Mouse (Mus musculus): Measurements from ENCODE around the gene Morn3.

Morn3 gene

DNA sequence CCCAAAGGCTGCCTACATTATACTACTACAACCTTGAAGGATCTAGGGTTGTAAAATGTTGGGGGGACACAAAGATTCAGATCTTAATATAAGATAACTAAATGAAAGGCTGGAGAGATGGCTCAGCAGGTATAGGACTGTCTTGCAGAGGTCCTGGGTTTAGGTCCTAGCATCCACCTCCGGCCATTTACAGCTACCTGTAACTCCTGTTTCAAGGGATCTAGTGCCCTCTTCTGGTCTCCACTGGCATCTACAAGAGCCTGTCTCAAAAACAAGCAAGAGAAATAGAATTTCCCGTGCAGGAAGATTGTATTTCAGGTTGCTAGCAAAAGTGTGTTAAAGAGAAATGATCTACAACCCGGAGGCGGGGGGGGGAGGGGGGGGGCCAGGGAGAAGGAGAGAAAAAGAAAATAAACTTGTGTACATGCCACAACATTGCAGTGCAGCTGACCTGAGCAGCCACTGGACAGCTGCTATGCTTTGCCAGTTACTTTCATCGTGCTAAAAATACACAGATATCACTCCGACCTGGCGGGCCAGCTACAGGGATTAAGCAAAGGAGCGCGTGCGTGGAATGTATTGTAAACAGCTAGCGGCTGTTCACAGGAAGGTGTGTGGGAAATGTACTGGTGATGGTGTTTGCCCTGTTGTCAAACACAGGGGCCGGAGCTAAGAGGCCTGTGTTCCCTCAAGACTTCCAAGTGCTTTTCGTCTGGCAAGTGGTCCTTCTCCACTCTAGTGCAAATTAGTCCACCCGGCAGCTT is 13.1 kb upstream of the Morn3 start:
- DNase-seq (ENCODE audit: low spot score): peak; percentile 27

- no peak for DNase-seq (ENCODE audit: low spot score)
These were observed 11.7 kb upstream of the Morn3 start for GRCm38 (mm10) chr5:123058251-123059102.

DNA sequence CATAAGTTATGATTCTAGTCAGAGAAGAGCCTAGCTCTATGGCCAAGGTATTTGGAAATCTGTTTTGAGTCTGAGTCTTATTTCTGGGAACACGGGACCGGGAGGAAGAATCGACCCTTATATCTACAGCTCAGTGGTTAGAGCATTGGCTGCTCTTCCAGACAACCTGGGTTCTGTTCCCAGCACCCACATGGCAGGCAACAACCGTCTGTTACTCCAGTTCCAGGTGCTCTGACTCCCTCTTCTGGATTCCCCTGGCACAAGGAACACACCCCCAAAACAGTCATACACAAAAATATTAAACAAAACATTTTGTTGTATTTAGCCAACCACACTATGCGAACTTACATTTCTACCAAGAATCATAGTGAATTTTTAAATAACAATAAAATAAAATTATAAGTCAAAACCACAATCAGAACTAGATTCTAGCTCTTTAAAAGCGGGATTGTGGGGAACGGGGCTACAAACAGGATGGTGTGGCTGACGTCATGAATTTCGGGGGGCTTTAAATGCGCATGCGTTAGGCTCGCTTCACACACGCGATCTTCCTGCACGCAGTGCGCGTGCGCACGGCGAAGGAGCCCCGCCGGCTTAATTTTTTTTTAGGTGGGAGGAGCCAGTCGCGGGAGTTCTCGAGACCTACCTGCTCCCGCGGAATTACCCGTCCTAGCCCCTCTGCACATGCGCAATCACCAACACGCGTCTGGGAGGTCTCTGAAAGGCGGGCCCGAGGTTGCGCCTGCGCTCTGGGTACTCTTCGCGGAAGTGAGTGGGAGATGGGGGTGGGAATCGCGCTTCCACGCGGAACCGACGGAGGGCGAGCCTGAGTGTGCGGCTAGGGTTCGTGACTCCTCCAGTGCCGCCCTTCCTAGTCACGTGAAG is 10.8 kb upstream of the Morn3 start:
- DNase-seq (ENCODE audit: low spot score): peak; percentile 97

GRCm38 (mm10) chr5:123051736-123052135 is 4.9 kb upstream of the Morn3 start:
- DNase-seq (ENCODE audit: low spot score): no peak

- no peak for DNase-seq (ENCODE audit: low spot score)
These were observed 4.1 kb upstream of the Morn3 start for GRCm38 (mm10) chr5:123050918-123051317.

DNA sequence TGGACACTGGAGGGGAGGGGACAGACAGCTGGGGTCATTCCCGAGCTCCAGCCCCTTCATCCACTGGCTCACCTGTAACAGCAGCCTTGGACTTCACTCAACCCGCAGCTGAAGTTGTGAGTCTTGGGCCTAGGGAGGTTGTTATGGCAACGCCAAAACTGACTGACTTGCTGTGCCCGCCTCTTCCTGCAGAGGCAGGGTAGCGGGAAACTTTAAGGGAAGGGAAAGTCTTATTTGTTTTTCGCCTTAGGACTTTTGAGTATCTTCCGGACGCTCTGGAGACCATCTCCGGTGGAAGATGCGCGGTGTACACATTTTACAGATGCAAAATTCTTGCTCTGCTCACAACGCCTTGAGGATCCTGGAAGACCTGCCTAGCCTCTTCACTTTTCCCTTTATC is 2.5 kb upstream of the Morn3 start:
- DNase-seq (ENCODE audit: low spot score): no peak

DNA sequence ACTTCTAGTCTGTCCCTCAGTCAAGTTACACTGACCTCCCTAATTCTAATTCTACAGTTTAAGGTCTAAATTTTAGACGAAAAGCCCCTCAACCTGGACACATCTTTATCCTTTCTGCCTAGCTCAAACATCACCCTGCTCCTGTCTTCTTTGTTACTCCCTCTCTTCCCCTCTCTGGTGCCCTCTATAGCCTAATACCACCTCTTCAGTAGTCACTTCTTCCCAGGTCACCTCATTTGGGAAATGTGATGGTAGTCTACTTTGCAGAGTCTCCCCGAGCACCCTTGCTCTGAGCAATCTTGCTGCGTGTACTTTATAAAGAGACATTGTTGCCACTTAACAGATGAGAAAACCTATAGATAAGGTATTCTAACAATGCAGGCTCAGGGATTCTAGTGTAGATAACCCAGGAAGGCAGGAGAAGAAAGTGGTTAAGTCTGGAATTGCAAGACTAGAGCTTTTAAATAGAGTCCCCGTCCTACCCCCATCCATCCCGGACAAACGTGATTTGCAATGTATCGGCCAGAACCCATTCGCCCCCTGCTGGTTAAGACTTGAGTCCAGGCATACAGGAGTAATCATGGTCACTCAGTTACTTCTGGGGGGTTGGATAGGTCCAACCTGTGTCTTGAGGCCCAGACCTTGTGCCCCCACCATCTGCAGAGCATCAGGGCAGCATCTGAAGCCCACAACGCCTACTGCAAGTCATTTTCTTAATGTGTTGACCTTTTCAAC is 1.1 kb downstream of the Morn3 start:
- no peak for DNase-seq (ENCODE audit: low spot score)

GRCm38 (mm10) chr5:123043856-123044255 is 3.0 kb downstream of the Morn3 start:
- DNase-seq (ENCODE audit: low spot score): peak; percentile 43

- DNase-seq (ENCODE audit: low spot score): no peak
These were observed 6.0 kb downstream of the Morn3 start for GRCm38 (mm10) chr5:123040796-123041195.

DNA sequence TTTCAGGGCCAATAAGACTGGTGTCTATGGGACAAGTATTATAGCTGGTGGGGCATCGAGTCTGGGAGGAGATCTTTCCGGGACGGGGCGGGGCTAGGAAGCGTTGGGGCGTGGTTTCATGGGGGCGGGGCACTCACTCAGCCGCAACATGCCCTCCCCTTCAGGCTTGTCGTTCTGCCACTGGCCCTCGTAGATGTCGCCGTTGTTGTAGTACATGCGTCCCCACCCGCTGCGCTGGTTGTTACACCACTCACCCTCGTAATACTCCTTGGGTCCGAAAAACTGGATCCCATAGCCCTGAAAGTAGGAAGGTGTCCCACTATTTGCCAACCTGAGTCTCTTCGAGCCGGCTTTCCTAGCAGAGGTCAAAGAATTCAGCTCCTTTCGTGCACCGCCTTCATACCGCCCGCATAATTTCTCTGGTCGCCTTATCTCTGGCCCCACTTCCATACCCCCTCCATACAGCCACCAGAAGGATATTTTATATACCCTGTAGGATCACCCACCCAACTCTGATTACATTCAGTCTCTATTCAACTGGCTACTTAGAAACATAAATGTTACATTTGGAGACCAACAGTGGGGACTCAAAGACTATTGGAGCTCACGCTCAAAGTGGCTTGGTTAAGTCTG is 7.6 kb downstream of the Morn3 start:
- DNase-seq (ENCODE audit: low spot score): peak; percentile 76

GRCm38 (mm10) chr5:123038115-123038514 is 8.7 kb downstream of the Morn3 start:
- no peak for DNase-seq (ENCODE audit: low spot score)

DNA sequence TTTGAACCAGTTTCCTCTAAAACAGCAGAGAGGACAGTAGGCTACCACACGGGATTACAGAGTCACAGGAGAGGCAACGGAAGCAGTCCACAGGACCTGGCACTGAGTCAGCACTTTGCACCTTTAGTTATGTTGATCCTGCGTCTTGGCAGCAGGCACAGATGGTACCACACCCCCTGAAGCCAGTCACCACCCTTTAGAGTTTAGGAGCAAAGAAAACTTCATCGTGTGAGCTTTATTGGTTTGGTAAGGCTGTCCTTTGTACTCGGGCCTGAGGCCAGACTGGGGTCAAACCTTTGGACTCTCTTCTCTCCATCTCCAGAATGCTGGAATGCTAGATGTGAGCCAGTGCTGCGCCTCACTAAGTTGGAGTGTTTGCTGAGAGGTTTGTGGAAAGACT is 11.3 kb downstream of the Morn3 start:
- peak; percentile 53 for DNase-seq (ENCODE audit: low spot score)

DNA sequence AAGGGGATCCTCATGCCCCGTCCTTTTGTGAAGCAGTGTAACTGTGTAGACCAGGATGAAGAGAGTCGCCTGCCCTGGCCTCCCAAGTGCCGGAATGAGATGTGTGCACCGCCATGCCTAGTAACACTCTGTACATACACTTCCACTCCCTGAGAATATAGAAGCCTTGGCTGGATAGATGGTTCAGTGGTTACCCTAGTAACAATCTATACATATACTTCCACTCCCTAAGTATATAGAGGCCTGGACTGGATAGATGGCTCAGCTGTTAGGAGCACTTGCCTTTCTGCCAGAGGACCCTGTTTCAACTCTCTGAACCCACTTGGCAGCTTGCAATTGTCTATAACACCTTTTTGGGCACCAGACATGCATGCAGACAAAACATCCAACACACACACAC is 11.7 kb downstream of the Morn3 start:
- no peak for DNase-seq (ENCODE audit: low spot score)

- DNase-seq (ENCODE audit: low spot score): no peak
These were observed 13.1 kb downstream of the Morn3 start for GRCm38 (mm10) chr5:123033646-123034160.

GRCm38 (mm10) chr5:123031312-123031711 is 15.5 kb downstream of the Morn3 start:
- no peak for DNase-seq (ENCODE audit: low spot score)

DNA sequence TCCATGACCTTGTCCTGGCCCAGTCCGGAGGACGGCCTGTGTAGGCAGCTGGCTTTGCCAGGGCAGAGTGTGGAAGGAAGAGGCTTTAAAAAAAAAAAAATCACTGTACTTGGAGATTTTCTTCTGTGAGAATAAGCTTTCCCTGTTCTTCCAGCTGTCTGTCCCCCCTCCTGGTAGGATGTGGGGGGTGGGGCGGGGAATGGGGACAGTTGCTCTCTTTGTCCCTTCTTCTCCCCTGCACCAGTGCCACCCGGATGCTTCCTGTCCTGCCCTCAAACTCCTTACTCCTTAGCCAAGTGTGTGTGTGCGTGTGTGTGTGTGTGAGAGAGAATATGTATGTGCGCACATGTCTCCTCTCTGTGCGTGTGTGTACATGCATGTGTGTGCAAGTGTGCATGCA is 17.1 kb downstream of the Morn3 start:
- no peak for DNase-seq (ENCODE audit: low spot score)

GRCm38 (mm10) chr5:123027436-123027835 is 19.4 kb downstream of the Morn3 start:
- no peak for DNase-seq (ENCODE audit: low spot score)

GRCm38 (mm10) chr5:123026414-123026813 is 20.4 kb downstream of the Morn3 start:
- DNase-seq (ENCODE audit: low spot score): no peak

- no peak for DNase-seq (ENCODE audit: low spot score)
These were observed 21.7 kb downstream of the Morn3 start for GRCm38 (mm10) chr5:123024965-123025573.

DNA sequence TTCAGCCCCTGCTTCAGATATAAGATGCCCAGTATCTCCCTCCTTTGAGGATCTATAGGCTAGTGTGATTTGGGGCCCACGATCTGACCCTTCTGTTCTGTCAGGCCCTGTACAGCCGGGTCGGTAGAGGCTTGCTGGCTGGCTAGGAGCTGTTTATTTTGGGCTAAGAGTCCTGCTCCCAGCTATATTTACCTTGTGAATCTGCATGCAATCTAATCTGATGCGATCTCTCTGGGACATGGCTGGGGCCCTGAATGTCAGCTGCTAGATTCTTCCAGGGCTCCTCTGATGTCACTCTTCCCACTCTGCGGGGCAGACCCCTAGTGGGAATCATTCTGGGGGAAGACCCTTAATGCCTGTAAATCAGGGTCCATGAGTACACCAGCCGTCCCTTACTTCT is 22.5 kb downstream of the Morn3 start:
- DNase-seq (ENCODE audit: low spot score): no peak
